Mouse (Mus musculus) testis, adult 2 months (tissue): Measurements from ENCODE around the gene Ubash3b. TPM values are rescaled to one million over a fixed set of nuclear protein-coding genes. Genes with fewer than 3 reads are reported as not detected.
A peak's percentile ranks its signal among the peaks of the same experiment; 100 is the strongest.

Source experiments
- H3K27ac ChIP-seq: fragments of 200-500 bp; 2 replicates; pipeline ENCODE4 v1.5.1; 2012; ENCODE audit warnings: low read depth, low read length; ENCODE audit not compliant: control insufficient read depth, insufficient read depth
- H3K27me3 ChIP-seq: fragments of 200-500 bp; 2 replicates; pipeline ENCODE4 v1.6.1; 2012; ENCODE audit warnings: mild to moderate bottlenecking, low read length, moderate library complexity; ENCODE audit not compliant: control insufficient read depth, insufficient read depth
- H3K36me3 ChIP-seq: fragments of 200-500 bp; 2 replicates; pipeline ENCODE4 v1.6.1; 2012; ENCODE audit warnings: mild to moderate bottlenecking, low read length; ENCODE audit not compliant: control insufficient read depth, insufficient read depth
- H3K4me1 ChIP-seq: fragments of 200-500 bp; 2 replicates; pipeline ENCODE4 v1.6.1; 2012; ENCODE audit warnings: low read length; ENCODE audit not compliant: control insufficient read depth, insufficient read depth
- H3K4me3 ChIP-seq: fragments of 200-500 bp; 2 replicates; pipeline ENCODE4 v1.5.1; 2012; ENCODE audit warnings: low read depth, mild to moderate bottlenecking, low read length, moderate library complexity, mixed read lengths; ENCODE audit not compliant: control insufficient read depth
- CTCF ChIP-seq: fragments of 200-500 bp; IDR thresholded peaks from 2 replicates; pipeline ENCODE4 v1.5.1; 2012; ENCODE audit warnings: low read depth, mild to moderate bottlenecking, inconsistent platforms, low read length, moderate library complexity; ENCODE audit not compliant: control insufficient read depth, insufficient read depth, insufficient replicate concordance
- POLR2A ChIP-seq: fragments of 200-500 bp; IDR thresholded peaks from 2 replicates; pipeline ENCODE4 v1.6.1; 2012; ENCODE audit warnings: low read depth, mild to moderate bottlenecking, inconsistent platforms, low read length, moderate library complexity; ENCODE audit not compliant: control insufficient read depth
- polyA plus RNA-seq: library from polyadenylated mRNA; depleted of rRNA; stranded (reverse); fragments of >200 nt; gene quantifications from 2 replicates; pipeline ENCODE4 v1.2.3, GENCODE M21; 2012

Ubash3b gene
- polyA plus RNA-seq, 1 experiment: 1.6 TPM

DNA sequence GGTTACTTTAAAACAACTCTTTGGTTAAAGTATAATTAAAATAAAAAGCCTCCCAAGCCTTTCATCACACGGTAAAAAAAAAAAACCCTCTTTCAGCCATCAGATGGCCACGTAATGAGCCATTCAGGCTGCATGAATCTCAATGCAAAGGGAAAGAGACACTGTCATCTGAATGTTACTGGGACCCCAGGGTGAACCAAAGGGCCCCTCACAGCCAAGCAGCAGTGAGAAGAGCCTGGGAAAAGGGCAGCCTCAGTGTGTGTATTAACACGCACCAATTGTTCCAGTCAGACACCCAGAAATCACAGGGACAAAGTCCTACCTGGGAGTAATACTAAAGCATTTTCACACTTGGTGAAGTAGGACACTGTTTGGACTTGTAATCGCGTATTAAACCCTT lies 149.0 kb downstream of the Ubash3b start:
- Histone ChIP-seq H3K4me1 (no peaks in the 10 kb centered on the region), H3K4me3 (no peak overlapping the region), H3K36me3 (no peaks in the 10 kb centered on the region), H3K27me3 (no peaks in the 10 kb centered on the region), H3K27ac (no peak overlapping the region)
- TF ChIP-seq POLR2A (no peak), CTCF (no peak)

DNA sequence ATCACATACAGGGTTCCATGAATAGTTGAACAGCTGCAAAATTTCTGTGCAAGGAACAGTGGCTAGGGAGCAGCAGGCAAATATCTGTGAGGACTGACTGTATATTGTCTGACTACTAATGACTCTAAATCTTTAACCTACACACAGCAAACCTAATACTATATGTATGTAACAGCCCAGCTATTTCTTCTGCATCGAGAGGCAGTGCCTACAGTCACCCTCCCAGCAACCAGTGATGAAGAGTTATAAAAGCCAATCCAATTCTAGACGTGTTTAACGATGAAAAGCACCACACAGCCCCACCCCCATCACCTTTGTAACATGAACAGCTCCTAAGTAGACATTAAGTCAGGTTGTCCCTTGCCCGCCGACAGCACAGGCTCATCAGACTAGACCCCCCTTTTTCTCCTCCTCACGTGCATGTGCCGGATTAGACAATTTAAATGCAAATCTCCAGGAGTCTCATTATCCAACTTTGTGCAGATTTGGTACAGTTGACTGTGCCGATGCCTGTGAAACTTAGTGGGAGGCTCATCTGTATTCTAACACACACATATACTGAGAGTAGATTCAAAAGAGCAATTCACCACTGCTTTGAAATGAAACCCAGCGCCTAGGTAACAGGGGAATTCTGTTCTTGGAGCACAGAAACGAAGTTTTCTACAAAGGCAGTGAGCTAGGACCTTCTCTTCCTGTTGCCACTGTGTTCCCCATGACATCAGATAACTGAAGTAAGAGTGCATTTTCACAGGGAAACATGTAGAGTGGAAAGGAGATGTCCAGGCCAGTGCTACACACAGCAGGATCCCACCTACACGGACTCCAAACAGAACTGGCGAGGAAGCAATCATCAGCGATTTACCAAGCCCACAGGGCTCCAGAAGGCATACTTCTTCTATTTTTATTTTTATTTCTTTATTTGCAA lies 149.7 kb downstream of the Ubash3b start:
- TF ChIP-seq CTCF (no peak), POLR2A (no peak)
- Histone ChIP-seq H3K27ac (no peak overlapping the region), H3K4me3 (no peak overlapping the region), H3K27me3 (no peaks in the 10 kb centered on the region), H3K36me3 (no peaks in the 10 kb centered on the region), H3K4me1 (no peaks in the 10 kb centered on the region)

DNA sequence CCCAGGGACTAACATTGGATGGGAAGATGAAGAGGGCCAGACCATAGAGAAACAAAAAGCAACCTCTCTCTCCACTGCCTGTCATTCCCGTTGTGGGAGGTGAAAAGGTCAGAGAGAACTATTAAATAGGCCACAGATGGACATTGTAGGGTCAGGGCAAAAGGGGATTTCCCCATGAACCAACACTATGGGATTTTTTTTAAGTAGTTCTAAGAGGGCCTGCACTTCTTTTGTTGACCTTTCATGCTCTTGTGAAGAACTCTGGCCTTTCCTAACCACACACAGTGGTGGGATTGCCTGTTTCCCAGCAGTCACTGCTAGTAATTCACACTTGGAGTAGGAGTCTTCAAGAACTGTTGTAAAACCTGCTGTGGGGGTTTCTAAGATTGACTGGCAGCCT lies 153.7 kb downstream of the Ubash3b start:
- H3K27me3 ChIP-seq: no peaks in the 10 kb centered on the region
- H3K4me3 ChIP-seq: no peak overlapping the region
- no peak for TF ChIP-seq CTCF
- TF ChIP-seq POLR2A: no peak
- no peaks in the 10 kb centered on the region for H3K4me1 ChIP-seq
- H3K27ac ChIP-seq: no peak overlapping the region
- no peaks in the 10 kb centered on the region for H3K36me3 ChIP-seq

DNA sequence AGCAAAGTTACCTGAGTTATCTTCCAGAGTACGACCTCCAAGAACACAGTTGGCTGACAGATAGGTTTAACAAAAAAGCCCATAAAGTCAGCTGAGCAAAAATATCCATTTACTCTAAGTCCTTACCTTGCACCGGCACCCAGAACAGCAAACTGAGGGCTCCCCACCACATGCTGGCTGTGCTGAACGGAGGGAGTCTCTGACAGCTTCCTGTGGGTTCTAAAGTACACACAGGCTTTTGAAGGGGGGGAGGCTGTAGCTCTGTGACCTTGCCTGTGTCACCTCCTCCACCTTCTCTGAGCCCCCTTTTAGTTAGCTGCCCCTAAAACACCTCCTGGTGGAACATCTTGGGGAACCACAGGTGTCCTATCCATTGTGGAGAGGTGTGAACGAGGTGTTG lies 157.1 kb downstream of the Ubash3b start, which contains the start of gene Crtam:
Gene Crtam (minus strand): TSS at position 214 of the 400 bp plus-strand sequence.
- Histone ChIP-seq H3K27ac (no peak within 1 kb of the TSS), H3K4me3 (no peak within 1 kb of the TSS), H3K36me3 (no peaks in the 10 kb centered on the region), H3K4me1 (no peaks in the 10 kb centered on the region), H3K27me3 (no peaks in the 10 kb centered on the region)
- TF ChIP-seq POLR2A: no peak
- TF ChIP-seq CTCF: no peak

DNA sequence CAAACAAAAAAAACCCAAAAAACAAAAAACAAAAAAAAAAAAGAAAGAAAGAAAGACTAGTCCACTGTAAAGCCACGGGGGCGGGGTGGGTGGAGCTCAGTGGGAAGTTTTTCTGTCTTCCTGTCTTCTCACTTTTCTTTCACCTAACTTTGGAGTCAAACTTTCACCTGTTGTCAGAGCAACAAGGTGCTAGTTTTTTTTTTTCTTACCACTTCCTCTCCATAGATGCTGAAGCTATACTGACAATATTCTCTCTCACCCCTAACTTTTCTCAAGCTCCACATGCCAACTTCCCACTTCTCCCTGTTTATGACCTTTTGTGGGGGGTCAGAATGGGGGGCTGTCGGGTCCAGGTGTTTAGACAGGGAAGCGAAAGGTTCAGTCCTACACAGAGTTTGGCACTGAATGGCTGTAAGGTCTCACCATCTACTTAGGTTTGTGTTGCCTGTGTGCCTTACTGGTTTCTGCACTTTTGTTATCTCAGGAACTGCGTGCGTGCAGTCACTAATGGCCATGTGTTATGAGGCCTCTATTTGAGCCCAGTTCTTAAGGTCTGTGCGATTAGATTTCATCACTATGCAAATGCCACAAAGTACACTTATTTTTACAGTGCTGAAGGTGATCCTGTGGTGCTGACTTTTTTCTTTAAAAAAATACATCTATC lies 164.2 kb downstream of the Ubash3b start:
- Histone ChIP-seq H3K36me3 (no peaks in the 10 kb centered on the region), H3K27me3 (no peaks in the 10 kb centered on the region), H3K27ac (no peak overlapping the region), H3K4me3 (no peak overlapping the region), H3K4me1 (peaks cover 4% of the 10 kb centered on the region)
- TF ChIP-seq POLR2A (no peak), CTCF (no peak)

DNA sequence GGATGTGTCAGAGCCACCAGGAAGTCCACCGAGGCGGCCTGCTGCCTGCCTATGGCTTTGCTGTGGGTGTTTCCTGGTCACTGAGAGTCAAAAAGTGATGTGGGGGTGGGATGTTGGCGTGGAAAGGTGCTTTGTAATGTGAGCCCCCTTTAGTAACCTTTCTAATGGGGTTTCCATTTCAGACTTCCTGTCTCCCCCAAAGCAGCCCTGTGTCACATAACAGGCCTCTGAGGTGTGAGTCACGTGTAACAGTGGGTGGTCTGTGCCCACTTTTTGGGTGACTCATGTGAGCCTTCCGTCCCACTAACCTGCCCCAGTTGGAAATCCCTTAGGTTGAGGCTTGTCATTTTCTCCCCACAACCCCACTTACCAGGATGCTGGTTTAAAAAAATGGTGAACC lies 167.4 kb downstream of the Ubash3b start:
- H3K27me3 ChIP-seq: no peaks in the 10 kb centered on the region
- TF ChIP-seq CTCF (no peak), POLR2A (no peak)
- peak overlapping the region; percentile 67 for H3K4me3 ChIP-seq
- H3K27ac ChIP-seq: no peak overlapping the region
- peaks cover 4% of the 10 kb centered on the region for H3K4me1 ChIP-seq
- no peaks in the 10 kb centered on the region for H3K36me3 ChIP-seq

DNA sequence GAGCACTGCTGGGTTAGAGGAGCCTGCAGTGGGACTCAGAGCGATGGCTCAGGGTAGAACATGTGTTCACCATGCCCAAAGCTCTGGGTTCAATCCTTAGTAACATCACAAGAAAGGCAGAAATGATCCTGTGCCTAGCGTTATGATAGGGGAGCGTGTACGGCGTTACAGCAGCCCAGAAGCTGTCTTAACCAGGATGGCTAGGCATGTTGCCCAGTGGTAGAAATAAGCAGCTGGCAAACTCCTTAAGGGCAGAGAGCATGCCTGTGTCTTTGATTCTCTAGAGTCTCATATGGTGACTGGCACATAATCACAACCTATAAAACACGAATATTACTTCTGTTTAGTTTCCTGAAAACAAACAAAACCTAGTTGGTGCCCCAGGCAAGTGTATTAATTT lies 170.0 kb downstream of the Ubash3b start:
- no peaks in the 10 kb centered on the region for H3K27me3 ChIP-seq
- peaks cover 4% of the 10 kb centered on the region for H3K4me1 ChIP-seq
- H3K4me3 ChIP-seq: no peak overlapping the region
- no peaks in the 10 kb centered on the region for H3K36me3 ChIP-seq
- TF ChIP-seq CTCF (no peak), POLR2A (no peak)
- no peak overlapping the region for H3K27ac ChIP-seq
